Mouse (Mus musculus) lung, adult 2 months (tissue): Measurements from ENCODE around the gene Krt80. TPM values are rescaled to one million over a fixed set of nuclear protein-coding genes. Genes with fewer than 3 reads are reported as not detected.
A peak's percentile ranks its signal among the peaks of the same experiment; 100 is the strongest.

Experiments
- DNase-seq: peaks from one replicate; pipeline ENCODE4 v3.0.0; 2022
- H3K4me1 ChIP-seq: fragments of 200-500 bp; 2 replicates; pipeline ENCODE4 v1.6.1; 2011; ENCODE audit warnings: low read length; ENCODE audit not compliant: control insufficient read depth, insufficient read depth
- H3K4me3 ChIP-seq: fragments of 200-500 bp; replicated peaks from 2 replicates; pipeline ENCODE3; 2011; ENCODE audit warnings: low read depth, mild to moderate bottlenecking, control low read depth, low read length; ENCODE audit errors: extremely low read depth
- CTCF ChIP-seq: fragments of 200-500 bp; IDR thresholded peaks from 2 replicates; pipeline ENCODE4 v1.5.1; 2011; ENCODE audit warnings: mild to moderate bottlenecking, low read length, control low read depth; ENCODE audit not compliant: insufficient read depth
- POLR2A ChIP-seq: fragments of 200-500 bp; IDR thresholded peaks from 2 replicates; pipeline ENCODE4 v1.6.1; 2011; ENCODE audit warnings: low read depth, mild to moderate bottlenecking, control low read depth, low read length, borderline replicate concordance; ENCODE audit errors: extremely low read depth
- WGBS: fragments of 180-500 bp; shearing (Covaris S2); methylation state at CpG from one replicate; pipeline ENCODE4 v1.1.7; 2018; 5-methylcytosine and 5-hydroxymethylcytosine counted together
- polyA plus RNA-seq: library from polyadenylated mRNA; depleted of rRNA; stranded (reverse); fragments of >200 nt; gene quantifications from 2 replicates; pipeline ENCODE4 v1.2.3, GENCODE M21; 2012

Gene Krt80
- polyA plus RNA-seq, 1 experiment = 155 TPM

- Histone ChIP-seq H3K4me1 (peaks cover 13% of the 10 kb centered on the region), H3K4me3 (no peak overlapping the region)
- TF ChIP-seq POLR2A = no peak
- no peak for TF ChIP-seq CTCF
- DNase-seq = no peak
- 29% methylated on average over 6 of the region's 6 CpGs for WGBS
Observed at GRCm38 (mm10) chr15:101320618-101321041, 49.3 kb downstream of the Krt80 start.

- peaks cover 13% of the 10 kb centered on the region for H3K4me1 ChIP-seq
- H3K4me3 ChIP-seq = no peak overlapping the region
- 45% methylated on average over 6 of the region's 6 CpGs for WGBS
- DNase-seq = no peak
- TF ChIP-seq CTCF (no peak), POLR2A (no peak)
Observed at GRCm38 (mm10) chr15:101320010-101320617, 49.8 kb downstream of the Krt80 start.

- DNase-seq = no peak
- no peak for TF ChIP-seq CTCF
- TF ChIP-seq POLR2A = no peak
- WGBS = 59% methylated on average over 14 of the region's 14 CpGs
- Histone ChIP-seq H3K4me1 (peaks cover 13% of the 10 kb centered on the region), H3K4me3 (no peak overlapping the region)
Observed at GRCm38 (mm10) chr15:101318889-101319765, 50.8 kb downstream of the Krt80 start.

GRCm38 (mm10) chr15:101317814-101318500 is 52.0 kb downstream of the Krt80 start:
- H3K4me3 ChIP-seq = no peak overlapping the region
- no peak for DNase-seq
- TF ChIP-seq POLR2A = no peak
- no peak for TF ChIP-seq CTCF
- peaks cover 13% of the 10 kb centered on the region for H3K4me1 ChIP-seq
- 42% methylated on average over 2 of the region's 2 CpGs for WGBS

GRCm38 (mm10) chr15:101316913-101317813 is 52.8 kb downstream of the Krt80 start:
- 61% methylated on average over 18 of the region's 18 CpGs for whole genome bisulfite sequencing
- Histone ChIP-seq H3K4me1 (peaks cover 13% of the 10 kb centered on the region), H3K4me3 (no peak overlapping the region)
- no peak for DNase-seq
- peak; percentile 15; the same call in 1 of the 2 replicates for TF ChIP-seq POLR2A
- no peak for TF ChIP-seq CTCF

GRCm38 (mm10) chr15:101316279-101316912 is 53.6 kb downstream of the Krt80 start:
- Histone ChIP-seq H3K4me3 (peak overlapping the region; percentile 33), H3K4me1 (peaks cover 13% of the 10 kb centered on the region)
- 44% methylated on average over 13 of the region's 13 CpGs for WGBS
- DNase-seq = no peak
- TF ChIP-seq CTCF (no peak), POLR2A (no peak)

GRCm38 (mm10) chr15:101315832-101316231 is 54.1 kb downstream of the Krt80 start:
- peak; percentile 87 for DNase-seq
- peak overlapping the region; percentile 55 for H3K4me3 ChIP-seq
- 3% methylated on average over 11 of the region's 11 CpGs for WGBS
- TF ChIP-seq POLR2A = peak; percentile 61; the same call in 1 of the 2 replicates
- peak; percentile 97 for TF ChIP-seq CTCF
- H3K4me1 ChIP-seq = peaks cover 10% of the 10 kb centered on the region

- WGBS = 79% methylated on average over 4 of the region's 4 CpGs
Observed at GRCm38 (mm10) chr15:101315378-101315777, 54.6 kb downstream of the Krt80 start.

More at GRCm38 (mm10) chr15:101315378-101315777, 54.6 kb downstream of the Krt80 start:
- TF ChIP-seq POLR2A = no peak
- TF ChIP-seq CTCF = no peak
- H3K4me1 ChIP-seq = peaks cover 8% of the 10 kb centered on the region
- H3K4me3 ChIP-seq = no peak overlapping the region
- DNase-seq = no peak
